Mouse (Mus musculus) heart, adult 18-20 months (tissue): ENCODE measurements at regions not wholly inside any gene's neighbourhood (a gene's known extent, or its start where the extent isn't known, plus 50 kb on each side); places are given as distances from the start of the nearest gene placed in this dataset.

Source experiments
- DNase-seq, 2 experiments: peaks; one replicate each; pipeline ENCODE4 v3.0.0; 2021 to 2022; ENCODE audit warnings: mixed read lengths in 1 of 2

- no peak for DNase-seq
Measured at GRCm38 (mm10) chr15:13289064-13289463, 115.6 kb upstream of the Cdh6 start.

GRCm38 (mm10) chr15:13287878-13288277 is 114.4 kb upstream of the Cdh6 start:
- DNase-seq: no peak

GRCm38 (mm10) chr15:13285355-13285754 is 111.9 kb upstream of the Cdh6 start:
- DNase-seq: peak; percentile 68 to 71

- peak; percentile 71 to 74 for DNase-seq
Measured at GRCm38 (mm10) chr15:13284219-13284618, 110.7 kb upstream of the Cdh6 start.

- DNase-seq: no peak
Measured at GRCm38 (mm10) chr15:13283106-13283505, 109.6 kb upstream of the Cdh6 start.

- DNase-seq: no peak
Measured at GRCm38 (mm10) chr15:13276909-13277235, 103.4 kb upstream of the Cdh6 start.

- DNase-seq: no peak
Measured at GRCm38 (mm10) chr15:13276225-13276908, 102.9 kb upstream of the Cdh6 start.

- no peak for DNase-seq
Measured at GRCm38 (mm10) chr15:13275326-13275725, 101.9 kb upstream of the Cdh6 start.

- DNase-seq: no peak
Measured at GRCm38 (mm10) chr15:13274366-13275067, 101.0 kb upstream of the Cdh6 start.

GRCm38 (mm10) chr15:13246053-13246696 is 72.7 kb upstream of the Cdh6 start:
- no peak for DNase-seq

GRCm38 (mm10) chr15:13244306-13244705 is 70.8 kb upstream of the Cdh6 start:
- DNase-seq: no peak

GRCm38 (mm10) chr15:13243561-13243960 is 70.1 kb upstream of the Cdh6 start:
- DNase-seq: no peak

- DNase-seq: no peak
Measured at GRCm38 (mm10) chr15:13240931-13241330, 67.5 kb upstream of the Cdh6 start.

GRCm38 (mm10) chr15:13236869-13237507 is 63.5 kb upstream of the Cdh6 start:
- DNase-seq: no peak

- no peak for DNase-seq
Measured at GRCm38 (mm10) chr15:13232567-13233259, 59.2 kb upstream of the Cdh6 start.

GRCm38 (mm10) chr15:13231550-13231949 is 58.1 kb upstream of the Cdh6 start:
- no peak for DNase-seq

- DNase-seq: no peak
Measured at GRCm38 (mm10) chr15:13228125-13228524, 54.6 kb upstream of the Cdh6 start.
